Mouse (Mus musculus): ENCODE measurements around the gene Cldnd2. TPM values are rescaled to one million over a fixed set of nuclear protein-coding genes. Genes with fewer than 3 reads are reported as not detected.

Cldnd2 gene
- polyA plus RNA-seq, 2 experiments = not detected

- Histone ChIP-seq H3K4me3 (replicated peaks; ENCODE audit: low read length) (no peak overlapping the region), H3K9ac (ENCODE audit: low read depth, low read length, severe bottlenecking) (no peak overlapping the region), H3K4me1 (ENCODE audit: control insufficient read depth, insufficient read depth, low read length) (no peaks in the 10 kb centered on the region), H3K36me3 (ENCODE audit: control insufficient read depth, insufficient read depth, low read length) (0 out of 2 replicates have a peak, but pooled peaks cover 4% of the 10 kb centered on the region), H3K9me3 (ENCODE audit: control insufficient read depth, low read length) (no peaks in the 10 kb centered on the region), H3K27ac (replicated peaks; ENCODE audit: low read depth, low read length) (no peak overlapping the region), H3K4me2 (replicated peaks; ENCODE audit: low read depth, low read length, severe bottlenecking) (no peak overlapping the region), H3K27me3 (ENCODE audit: control insufficient read depth, insufficient read depth, low read length) (peaks cover 20% of the 10 kb centered on the region)
- ATAC-seq (ENCODE audit: low FRiP score, low read depth) (no peak), DNase-seq (ENCODE audit: low spot score) (no peak)
- 84% methylated on average over 3 of the region's 3 CpGs for WGBS
- no peak for TF ChIP-seq POLR2A (IDR thresholded peaks at IDR 0.05; ENCODE audit: borderline replicate concordance, extremely low read depth, insufficient read depth, insufficient read length)
These were observed 40.6 kb downstream of the Cldnd2 start for GRCm38 (mm10) chr7:43481191-43481590.

GRCm38 (mm10) chr7:43482090-43482716 lies 41.6 kb downstream of the Cldnd2 start:
- TF ChIP-seq POLR2A (IDR thresholded peaks at IDR 0.05; ENCODE audit: borderline replicate concordance, extremely low read depth, insufficient read depth, insufficient read length) = no peak

GRCm38 (mm10) chr7:43483236-43483635 lies 42.7 kb downstream of the Cldnd2 start:
- H3K36me3 ChIP-seq (ENCODE audit: control insufficient read depth, insufficient read depth, low read length) = 0 out of 2 replicates have a peak, but pooled peaks cover 4% of the 10 kb centered on the region
- no peak overlapping the region for H3K27ac ChIP-seq (replicated peaks; ENCODE audit: low read depth, low read length)
- DNase-seq (ENCODE audit: low spot score) = peak; percentile 33
- no peaks in the 10 kb centered on the region for H3K9me3 ChIP-seq (ENCODE audit: control insufficient read depth, low read length)
- H3K9ac ChIP-seq (ENCODE audit: low read depth, low read length, severe bottlenecking) = no peak overlapping the region
- no peak overlapping the region for H3K4me2 ChIP-seq (replicated peaks; ENCODE audit: low read depth, low read length, severe bottlenecking)
- no peak for TF ChIP-seq POLR2A (IDR thresholded peaks at IDR 0.05; ENCODE audit: borderline replicate concordance, extremely low read depth, insufficient read depth, insufficient read length)
- no peak overlapping the region for H3K4me3 ChIP-seq (replicated peaks; ENCODE audit: low read length)
- H3K4me1 ChIP-seq (ENCODE audit: control insufficient read depth, insufficient read depth, low read length) = no peaks in the 10 kb centered on the region
- 9% methylated on average over 10 of the region's 10 CpGs for WGBS
- no peak for ATAC-seq (ENCODE audit: low FRiP score, low read depth)
- H3K27me3 ChIP-seq (ENCODE audit: control insufficient read depth, insufficient read depth, low read length) = 0 out of 2 replicates have a peak, but pooled peaks cover under 1% of the 10 kb centered on the region

More at GRCm38 (mm10) chr7:43482090-43482716, 41.6 kb downstream of the Cldnd2 start:
- no peak overlapping the region for H3K4me2 ChIP-seq (replicated peaks; ENCODE audit: low read depth, low read length, severe bottlenecking)
- DNase-seq (ENCODE audit: low spot score) (no peak), ATAC-seq (ENCODE audit: low FRiP score, low read depth) (no peak)
- H3K9me3 ChIP-seq (ENCODE audit: control insufficient read depth, low read length) = no peaks in the 10 kb centered on the region
- H3K9ac ChIP-seq (ENCODE audit: low read depth, low read length, severe bottlenecking) = no peak overlapping the region
- no peak overlapping the region for H3K4me3 ChIP-seq (replicated peaks; ENCODE audit: low read length)
- peaks cover 10% of the 10 kb centered on the region; the same call in 1 of the 2 replicates for H3K27me3 ChIP-seq (ENCODE audit: control insufficient read depth, insufficient read depth, low read length)
- no peaks in the 10 kb centered on the region for H3K4me1 ChIP-seq (ENCODE audit: control insufficient read depth, insufficient read depth, low read length)
- WGBS = 61% methylated on average over 8 of the region's 8 CpGs
- H3K36me3 ChIP-seq (ENCODE audit: control insufficient read depth, insufficient read depth, low read length) = 0 out of 2 replicates have a peak, but pooled peaks cover 4% of the 10 kb centered on the region
- H3K27ac ChIP-seq (replicated peaks; ENCODE audit: low read depth, low read length) = no peak overlapping the region

- DNase-seq (ENCODE audit: low spot score) (no peak), ATAC-seq (ENCODE audit: low FRiP score, low read depth) (no peak)
- Histone ChIP-seq H3K4me2 (replicated peaks; ENCODE audit: low read depth, low read length, severe bottlenecking) (no peak overlapping the region), H3K27me3 (ENCODE audit: control insufficient read depth, insufficient read depth, low read length) (no peaks in the 10 kb centered on the region), H3K27ac (replicated peaks; ENCODE audit: low read depth, low read length) (no peak overlapping the region), H3K36me3 (ENCODE audit: control insufficient read depth, insufficient read depth, low read length) (no peaks in the 10 kb centered on the region), H3K4me3 (replicated peaks; ENCODE audit: low read length) (no peak overlapping the region), H3K9ac (ENCODE audit: low read depth, low read length, severe bottlenecking) (no peak overlapping the region), H3K9me3 (ENCODE audit: control insufficient read depth, low read length) (no peaks in the 10 kb centered on the region), H3K4me1 (ENCODE audit: control insufficient read depth, insufficient read depth, low read length) (no peaks in the 10 kb centered on the region)
- TF ChIP-seq POLR2A (IDR thresholded peaks at IDR 0.05; ENCODE audit: borderline replicate concordance, extremely low read depth, insufficient read depth, insufficient read length) = no peak
- 41% methylated on average over 5 of the region's 5 CpGs for WGBS
These were observed 48.1 kb downstream of the Cldnd2 start for GRCm38 (mm10) chr7:43488646-43489045.

GRCm38 (mm10) chr7:43489631-43490125 lies 49.1 kb downstream of the Cldnd2 start, which contains the start of gene Iglon5:
Gene Iglon5 (minus strand): TSS chr7:43490075.
- Histone ChIP-seq H3K4me2 (replicated peaks; ENCODE audit: low read depth, low read length, severe bottlenecking) (peak within 1 kb of the TSS; percentile 82), H3K36me3 (ENCODE audit: control insufficient read depth, insufficient read depth, low read length) (no peaks in the 10 kb centered on the region), H3K9me3 (ENCODE audit: control insufficient read depth, low read length) (no peaks in the 10 kb centered on the region), H3K9ac (ENCODE audit: low read depth, low read length, severe bottlenecking) (peak within 1 kb of the TSS; percentile 77), H3K4me3 (replicated peaks; ENCODE audit: low read length) (peak within 1 kb of the TSS; percentile 54), H3K4me1 (ENCODE audit: control insufficient read depth, insufficient read depth, low read length) (no peaks in the 10 kb centered on the region), H3K27me3 (ENCODE audit: control insufficient read depth, insufficient read depth, low read length) (no peaks in the 10 kb centered on the region), H3K27ac (replicated peaks; ENCODE audit: low read depth, low read length) (no peak within 1 kb of the TSS)
- no peak for DNase-seq (ENCODE audit: low spot score)
- peak; percentile 58 for ATAC-seq (ENCODE audit: low FRiP score, low read depth)
- 4% methylated on average over 20 of the region's 41 CpGs for WGBS
- no peak for TF ChIP-seq POLR2A (IDR thresholded peaks at IDR 0.05; ENCODE audit: borderline replicate concordance, extremely low read depth, insufficient read depth, insufficient read length)

Data from limb, embryonic 14.5 days (tissue).